Mouse (Mus musculus) kidney, adult 10 weeks (tissue): ENCODE data around the gene Lin37. TPM values are rescaled to one million over a fixed set of nuclear protein-coding genes. Genes with fewer than 3 reads are reported as not detected.

Source experiments
- polyA plus RNA-seq: library from polyadenylated mRNA; stranded (reverse); fragments of 350-450 nt; fragmentation: Illumina TruSeq; extraction: RNeasy Lipid Tissue Mini Kit (QIAGEN cat#74804); gene quantifications from one replicate; pipeline ENCODE4 v1.2.3, GENCODE M21; 2014; ENCODE audit warnings: low read depth, low replicate concordance

Lin37 gene
- not detected for polyA plus RNA-seq

GRCm38 (mm10) chr7:30559443-30559954 is at the start of gene Lin37:
TSS of gene Lin37 (minus strand) at chr7:30559838.

GRCm38 (mm10) chr7:30598786-30599185 is 39.1 kb upstream of the Lin37 start, which contains the start of gene Zbtb32:
TSS of gene Zbtb32 (minus strand) at chr7:30598909.

GRCm38 (mm10) chr7:30588676-30589434 is 29.2 kb upstream of the Lin37 start, which contains the start of gene Kmt2b:
TSS of gene Kmt2b (minus strand) at chr7:30588726.

GRCm38 (mm10) chr7:30564970-30565571 is 5.4 kb upstream of the Lin37 start, which contains the start of gene Igflr1:
TSS of gene Igflr1 (plus strand) at chr7:30565427.

GRCm38 (mm10) chr7:30563117-30563905 is 3.7 kb upstream of the Lin37 start, which contains the start of the genes U2af1l4, Gm49396 and Psenen:
TSS of gene U2af1l4 (plus strand) at chr7:30563301.
TSS of gene Gm49396 (plus strand) at chr7:30563344.
TSS of gene Psenen (minus strand) at chr7:30563627.

GRCm38 (mm10) chr7:30552102-30553020 is 7.3 kb downstream of the Lin37 start, which contains the start of the genes Hspb6 and Proser3:
TSS of gene Hspb6 (plus strand) at chr7:30552178.
TSS of gene Proser3 (minus strand) at chr7:30552299.

GRCm38 (mm10) chr7:30534633-30535577 is 24.7 kb downstream of the Lin37 start, which contains the start of gene Arhgap33:
TSS of gene Arhgap33 (minus strand) at chr7:30535060.

Other genes with a start within 250 kb of the Lin37 start
- 5.0 TPM for gene Syne4, start 245.0 kb downstream of the Lin37 start, polyA plus RNA-seq
- gene E130208F15Rik, start 238.1 kb downstream of the Lin37 start, polyA plus RNA-seq = 1.4 TPM
- 5.7 TPM for gene Sdhaf1, start 235.9 kb downstream of the Lin37 start, polyA plus RNA-seq
- gene Lrfn3, start 197.1 kb downstream of the Lin37 start, polyA plus RNA-seq = 0.69 TPM
- 0.97 TPM for gene Tyrobp, start 146.1 kb downstream of the Lin37 start, polyA plus RNA-seq
- gene Hcst, start 140.0 kb downstream of the Lin37 start, polyA plus RNA-seq = not detected
- gene Nfkbid, start 138.1 kb downstream of the Lin37 start, polyA plus RNA-seq = not detected
- 1.6 TPM for gene Aplp1, start 114.3 kb downstream of the Lin37 start, polyA plus RNA-seq
- not detected for gene Kirrel2, start 102.1 kb downstream of the Lin37 start, polyA plus RNA-seq
- gene Nphs1, start 101.5 kb downstream of the Lin37 start, polyA plus RNA-seq = 3.5 TPM
- gene Prodh2, start 66.2 kb downstream of the Lin37 start, polyA plus RNA-seq = 2.5 TPM
- 0.12 TPM for gene Arhgap33, start 24.8 kb downstream of the Lin37 start, polyA plus RNA-seq
- gene Hspb6, start 7.7 kb downstream of the Lin37 start, polyA plus RNA-seq = 6.5 TPM
- 0.81 TPM for gene Proser3, start 7.5 kb downstream of the Lin37 start, polyA plus RNA-seq
- gene U2af1l4, start 3.5 kb upstream of the Lin37 start, polyA plus RNA-seq = 15.9 TPM
- gene Gm49396, start 3.5 kb upstream of the Lin37 start, polyA plus RNA-seq = 2.1 TPM
- gene Psenen, start 3.8 kb upstream of the Lin37 start, polyA plus RNA-seq = 24.8 TPM
- not detected for gene Igflr1, start 5.6 kb upstream of the Lin37 start, polyA plus RNA-seq
- 2.1 TPM for gene Kmt2b, start 28.9 kb upstream of the Lin37 start, polyA plus RNA-seq
- not detected for gene Zbtb32, start 39.1 kb upstream of the Lin37 start, polyA plus RNA-seq
- gene Upk1a, start 53.0 kb upstream of the Lin37 start, polyA plus RNA-seq = not detected
- 1,773 TPM for gene Cox6b1, start 66.3 kb upstream of the Lin37 start, polyA plus RNA-seq
- not detected for gene Etv2, start 76.0 kb upstream of the Lin37 start, polyA plus RNA-seq
- gene Rbm42, start 90.5 kb upstream of the Lin37 start, polyA plus RNA-seq = 0.40 TPM
- gene Haus5, start 105.2 kb upstream of the Lin37 start, polyA plus RNA-seq = 1.5 TPM
- gene Pmis2, start 111.8 kb upstream of the Lin37 start, polyA plus RNA-seq = not detected
- gene 2200002J24Rik, start 139.1 kb upstream of the Lin37 start, polyA plus RNA-seq = not detected
- gene Atp4a, start 152.4 kb upstream of the Lin37 start, polyA plus RNA-seq = 6.0 TPM
- 25.1 TPM for gene Tmem147, start 169.7 kb upstream of the Lin37 start, polyA plus RNA-seq
- gene Gapdhs, start 183.8 kb upstream of the Lin37 start, polyA plus RNA-seq = not detected
- 0.24 TPM for gene Sbsn, start 191.6 kb upstream of the Lin37 start, polyA plus RNA-seq
- not detected for gene Dmkn, start 203.9 kb upstream of the Lin37 start, polyA plus RNA-seq
- not detected for gene Krtdap, start 228.1 kb upstream of the Lin37 start, polyA plus RNA-seq